Mouse (Mus musculus) kidney, postnatal 0 days (tissue): ENCODE data around the gene Agfg1. TPM values are rescaled to one million over a fixed set of nuclear protein-coding genes. Genes with fewer than 3 reads are reported as not detected.

Experiments
- ATAC-seq: fragments of 200-750 bp; cut with Nextera tagmentation; replicated peaks from 2 replicates; pipeline ENCODE4 v1.8.0; 2017; ENCODE audit warnings: low read depth, moderate number of reproducible peaks, moderate TSS enrichment, moderate library complexity; ENCODE audit not compliant: low FRiP score
- DNase-seq: peaks from one replicate; pipeline ENCODE4 v3.0.0-alpha.2; 2016; ENCODE audit warnings: low spot score
- H3K27ac ChIP-seq: fragments of 300-500 bp; sonication (generic); 2 replicates; pipeline ENCODE4 v1.5.1; 2014; ENCODE audit warnings: mild to moderate bottlenecking
- H3K27me3 ChIP-seq: fragments of 300-500 bp; sonication (generic); 2 replicates; pipeline ENCODE4 v1.6.1; 2014; ENCODE audit warnings: low read length, mixed read lengths; ENCODE audit not compliant: insufficient read depth
- H3K36me3 ChIP-seq: fragments of 300-500 bp; sonication (generic); 2 replicates; pipeline ENCODE4 v1.6.1; 2014; ENCODE audit warnings: low read length, mixed read lengths; ENCODE audit not compliant: insufficient read depth
- H3K4me1 ChIP-seq: fragments of 300-500 bp; sonication (generic); replicated peaks from 2 replicates; pipeline ENCODE4 v1.6.1; 2014; ENCODE audit warnings: antibody characterized with exemption, low read length, mixed read lengths; ENCODE audit not compliant: insufficient read depth
- H3K4me2 ChIP-seq: fragments of 300-500 bp; sonication (generic); 2 replicates; pipeline ENCODE4 v1.6.1; 2014; ENCODE audit warnings: mild to moderate bottlenecking, low read length, moderate library complexity, mixed read lengths
- H3K4me3 ChIP-seq: fragments of 300-500 bp; sonication (generic); replicated peaks from 2 replicates; pipeline ENCODE4 v1.5.1; 2014; ENCODE audit warnings: low read depth, low read length
- H3K9ac ChIP-seq: fragments of 300-500 bp; sonication (generic); 2 replicates; pipeline ENCODE4 v1.6.1; 2014; ENCODE audit warnings: low read depth, low read length
- H3K9me3 ChIP-seq: fragments of 300-500 bp; sonication (generic); replicated peaks from 2 replicates; pipeline ENCODE4 v1.6.1; 2016; ENCODE audit warnings: low read length, inconsistent platforms, mixed read lengths
- CTCF ChIP-seq: IDR thresholded peaks from 2 replicates; pipeline ENCODE4 v1.5.1; 2016; ENCODE audit warnings: antibody characterized with exemption, low read depth, mild to moderate bottlenecking, moderate library complexity
- WGBS: fragments of 180-500 bp; shearing (Covaris S2); extraction: QIAGEN DNeasy Blood & Tissue Kit; methylation state at CpG from one replicate; pipeline ENCODE4 v1.1.7; 2014; 5-methylcytosine and 5-hydroxymethylcytosine counted together
- polyA plus RNA-seq: library from polyadenylated mRNA; unstranded; fragments of >200 nt; fragmentation: Nextera tagmentation; extraction: Ambion mirVana; gene quantifications from 2 replicates; pipeline ENCODE4 v1.2.1, GENCODE M21; 2015

Agfg1 gene
- polyA plus RNA-seq, 1 experiment from 2014 or later, result 23.5 TPM

DNA sequence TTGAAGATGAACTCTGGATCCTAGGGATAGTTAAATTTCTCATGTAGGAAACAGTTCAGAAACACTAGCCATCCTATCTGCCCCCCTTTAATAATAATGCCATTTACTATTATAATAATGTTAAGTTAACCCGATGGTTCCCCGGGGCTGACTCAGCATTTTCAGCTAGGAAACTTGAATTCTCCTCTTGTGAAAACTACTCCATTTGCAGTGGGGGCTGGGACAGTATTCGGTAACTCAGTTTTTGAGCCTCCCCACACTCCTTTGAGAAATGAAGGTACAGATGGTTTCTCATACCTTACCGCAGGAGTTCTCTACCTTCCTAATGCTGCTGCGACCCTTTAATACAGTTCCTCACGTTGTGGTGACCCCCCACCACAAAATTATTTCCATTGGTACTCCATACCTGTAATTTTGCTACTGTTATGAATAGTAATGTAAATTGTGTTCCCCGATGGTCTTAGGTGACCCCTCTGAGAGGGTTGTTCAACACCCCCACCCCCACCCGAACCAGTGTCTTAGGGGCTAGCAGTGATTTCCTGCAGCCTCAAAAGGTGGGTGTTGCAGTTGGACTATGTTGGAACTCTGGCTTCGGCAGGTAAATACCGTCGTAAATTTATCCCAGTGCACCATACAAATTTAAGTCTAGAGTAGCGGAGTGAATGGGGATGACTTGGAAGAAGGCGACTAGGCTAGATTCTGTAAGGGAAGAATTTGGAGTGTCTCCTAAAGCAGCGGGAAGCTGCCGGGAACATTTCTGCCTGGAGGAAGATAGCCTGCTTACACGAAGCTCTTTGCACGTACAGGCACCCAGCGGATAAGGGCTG is 601 bp upstream of the Agfg1 start:
- no peak for TF ChIP-seq CTCF
- Histone ChIP-seq H3K27me3 (no peaks in the 10 kb centered on the region), H3K36me3 (no peaks in the 10 kb centered on the region), H3K9ac (0 out of 2 replicates have a peak overlapping the region, but pooled peaks have one; percentile 38), H3K4me1 (peaks cover 12% of the 10 kb centered on the region; the same call in 1 of the 2 replicates), H3K9me3 (no peaks in the 10 kb centered on the region), H3K4me2 (peak overlapping the region; percentile 62), H3K4me3 (peak overlapping the region; percentile 99), H3K27ac (peak overlapping the region; percentile 90; the same call in 1 of the 2 replicates)
- ATAC-seq (no peak), DNase-seq (no peak)
- 27% methylated on average over 18 of the region's 18 CpGs for WGBS

DNA sequence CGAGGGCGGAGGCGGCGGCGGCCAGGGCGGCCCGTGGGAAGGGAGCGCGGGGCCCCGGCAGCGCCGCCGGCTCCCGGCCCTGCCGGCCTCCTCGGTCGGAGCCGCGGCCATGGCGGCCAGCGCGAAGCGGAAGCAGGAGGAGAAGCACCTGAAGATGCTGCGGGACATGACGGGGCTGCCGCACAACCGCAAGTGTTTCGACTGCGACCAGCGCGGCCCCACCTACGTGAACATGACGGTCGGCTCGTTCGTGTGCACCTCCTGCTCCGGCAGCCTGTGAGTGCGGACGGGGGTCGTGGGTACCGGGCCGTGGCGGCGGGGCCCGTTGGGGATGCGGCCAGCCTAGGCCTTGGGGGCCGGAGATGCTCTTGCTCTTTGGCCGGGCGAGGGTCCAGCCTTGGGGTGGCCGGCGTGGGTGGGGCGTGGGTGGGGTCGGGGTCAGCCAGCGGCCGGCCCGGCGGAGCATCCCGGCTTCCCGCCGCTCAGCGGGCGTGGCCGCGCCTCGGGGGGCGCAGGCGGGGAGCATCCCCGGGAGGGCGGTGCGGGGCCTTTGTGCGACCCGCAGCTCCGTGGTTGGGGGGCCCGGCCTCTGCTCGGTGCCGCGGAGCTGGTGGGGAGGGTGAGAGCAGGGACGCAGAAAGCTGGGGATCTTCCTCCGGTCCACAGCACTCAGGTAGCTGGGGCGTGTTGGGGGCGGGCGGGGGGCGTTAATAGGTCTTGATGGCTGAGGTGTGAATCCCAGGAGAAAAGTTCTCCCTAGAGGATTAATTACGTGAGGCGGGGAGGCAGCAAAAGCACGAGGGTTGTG is 535 bp downstream of the Agfg1 start:
- no peaks in the 10 kb centered on the region for H3K27me3 ChIP-seq
- no peaks in the 10 kb centered on the region for H3K36me3 ChIP-seq
- peaks cover 12% of the 10 kb centered on the region; the same call in 1 of the 2 replicates for H3K4me1 ChIP-seq
- H3K4me2 ChIP-seq, result peak overlapping the region; percentile 89
- H3K27ac ChIP-seq, result peak overlapping the region; percentile 90
- H3K4me3 ChIP-seq, result peak overlapping the region; percentile 99
- under 1% methylated on average over 80 of the region's 86 CpGs for WGBS
- ATAC-seq (peak; percentile 74), DNase-seq (peak; percentile 36)
- TF ChIP-seq CTCF, result no peak
- peak overlapping the region; percentile 96 for H3K9ac ChIP-seq
- H3K9me3 ChIP-seq, result no peaks in the 10 kb centered on the region

DNA sequence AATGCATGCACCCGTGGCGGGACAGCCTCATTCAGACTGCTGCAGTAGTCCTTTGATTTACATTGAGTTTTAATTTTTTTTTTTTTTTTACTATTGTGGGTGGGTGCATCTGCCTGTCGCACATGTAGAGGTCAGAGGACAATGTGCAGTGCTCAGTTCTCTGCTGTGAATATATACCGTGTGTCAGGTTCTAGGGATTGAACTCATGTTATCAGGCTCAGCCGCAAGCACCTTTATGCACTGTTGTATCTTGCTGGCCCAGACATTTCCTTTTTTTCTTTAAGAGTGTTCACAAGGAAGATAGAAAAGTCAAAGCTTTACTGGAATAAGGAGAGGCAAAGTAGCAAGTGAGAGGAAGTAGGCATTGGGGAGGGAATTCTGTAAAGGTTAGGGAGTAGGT is 16.4 kb downstream of the Agfg1 start:
- Histone ChIP-seq H3K4me3 (no peak overlapping the region), H3K27ac (no peak overlapping the region), H3K36me3 (peaks cover 5% of the 10 kb centered on the region; the same call in 1 of the 2 replicates), H3K4me2 (no peak overlapping the region), H3K27me3 (no peaks in the 10 kb centered on the region), H3K4me1 (no peaks in the 10 kb centered on the region), H3K9ac (no peak overlapping the region), H3K9me3 (no peaks in the 10 kb centered on the region)
- DNase-seq, result no peak
- TF ChIP-seq CTCF, result no peak
- ATAC-seq, result no peak
- 86% methylated on average over 5 of the region's 5 CpGs for WGBS

DNA sequence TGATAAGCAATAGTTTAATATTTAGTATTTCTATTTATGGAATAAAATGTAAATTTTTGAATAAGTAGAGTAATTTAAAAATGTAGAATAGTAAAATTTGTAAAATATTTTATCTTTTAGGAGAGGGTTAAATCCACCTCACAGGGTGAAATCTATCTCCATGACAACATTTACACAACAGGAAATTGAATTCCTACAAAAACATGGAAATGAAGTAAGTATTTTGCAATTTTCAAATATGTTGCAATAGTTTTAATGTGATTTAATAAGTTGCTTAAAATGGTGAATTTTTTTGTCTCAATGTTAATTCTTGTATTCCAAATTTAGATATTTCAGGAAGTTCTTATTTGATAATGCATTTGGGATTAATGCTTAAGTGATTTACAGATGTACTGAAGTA is 19.0 kb downstream of the Agfg1 start:
- ATAC-seq (no peak), DNase-seq (no peak)
- Histone ChIP-seq H3K27ac (no peak overlapping the region), H3K36me3 (peaks cover 5% of the 10 kb centered on the region; the same call in 1 of the 2 replicates), H3K4me2 (no peak overlapping the region), H3K9ac (no peak overlapping the region), H3K9me3 (no peaks in the 10 kb centered on the region), H3K4me3 (no peak overlapping the region), H3K4me1 (no peaks in the 10 kb centered on the region), H3K27me3 (no peaks in the 10 kb centered on the region)
- no peak for TF ChIP-seq CTCF

DNA sequence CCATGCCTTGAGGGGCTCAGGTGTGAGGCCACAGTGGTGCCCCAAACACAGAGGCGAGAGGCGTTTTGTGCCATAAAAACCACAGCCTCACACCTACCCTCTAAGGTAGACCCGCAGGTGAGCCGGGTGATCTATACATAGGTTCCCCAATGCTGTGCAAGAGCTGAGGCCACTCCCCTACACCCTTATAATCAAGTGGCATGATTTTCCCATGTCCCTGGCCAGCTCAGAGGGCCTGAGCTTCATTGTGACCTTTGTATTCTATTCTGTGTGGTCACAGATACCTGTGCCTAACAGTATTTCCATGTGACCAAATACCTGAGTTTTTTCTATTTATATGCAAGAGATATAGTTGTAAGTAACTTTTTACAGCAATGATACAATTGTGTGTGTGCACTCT is 21.1 kb downstream of the Agfg1 start:
- TF ChIP-seq CTCF, result no peak
- ATAC-seq (no peak), DNase-seq (no peak)
- WGBS, result 83% methylated on average over 4 of the region's 4 CpGs
- H3K4me1 ChIP-seq, result no peaks in the 10 kb centered on the region
- H3K4me2 ChIP-seq, result no peak overlapping the region
- H3K36me3 ChIP-seq, result peaks cover 5% of the 10 kb centered on the region; the same call in 1 of the 2 replicates
- H3K27me3 ChIP-seq, result no peaks in the 10 kb centered on the region
- H3K9ac ChIP-seq, result no peak overlapping the region
- H3K27ac ChIP-seq, result no peak overlapping the region
- no peak overlapping the region for H3K4me3 ChIP-seq
- H3K9me3 ChIP-seq, result no peaks in the 10 kb centered on the region

DNA sequence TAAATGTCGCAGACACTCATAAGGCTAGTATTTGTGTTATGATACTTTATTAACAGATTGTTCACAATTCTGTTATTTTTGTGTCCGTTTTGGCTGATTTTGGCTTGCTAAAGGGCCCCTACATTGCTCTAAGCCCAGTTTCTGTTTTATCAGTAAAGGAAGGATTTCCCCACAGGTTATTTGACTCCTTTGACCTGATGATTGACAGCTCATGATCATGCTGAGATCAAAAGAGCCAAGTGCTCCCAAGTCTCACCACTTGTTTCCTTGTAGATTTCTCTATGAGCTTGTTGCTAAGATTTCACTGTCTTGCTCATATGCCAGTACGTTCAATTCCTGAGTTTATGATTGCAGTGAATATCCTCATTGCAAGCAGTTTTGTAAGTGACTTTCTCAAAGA is 30.9 kb downstream of the Agfg1 start:
- no peak for TF ChIP-seq CTCF
- DNase-seq (no peak), ATAC-seq (no peak)
- Histone ChIP-seq H3K9me3 (no peaks in the 10 kb centered on the region), H3K4me3 (no peak overlapping the region), H3K4me2 (no peak overlapping the region), H3K27ac (no peak overlapping the region), H3K36me3 (no peaks in the 10 kb centered on the region), H3K9ac (no peak overlapping the region), H3K4me1 (no peaks in the 10 kb centered on the region), H3K27me3 (no peaks in the 10 kb centered on the region)
- WGBS, result 86% methylated on average over 3 of the region's 3 CpGs
